Mouse (Mus musculus) stomach, embryonic 16.5 days (tissue): ENCODE results near the gene Clcf1. TPM values are rescaled to one million over a fixed set of nuclear protein-coding genes. Genes with fewer than 3 reads are reported as not detected.
A peak's percentile ranks its signal among the peaks of the same experiment; 100 is the strongest.

Source experiments
- ATAC-seq: fragments of 200-750 bp; cut with Nextera tagmentation; 2 replicates; pipeline ENCODE4 v1.8.0; 2017; ENCODE audit warnings: moderate number of reproducible peaks, moderate TSS enrichment; ENCODE audit not compliant: insufficient read depth, low FRiP score
- H3K27ac ChIP-seq: fragments of 300-500 bp; sonication (generic); 2 replicates; pipeline ENCODE4 v1.5.1; 2014; ENCODE audit warnings: low read length
- H3K27me3 ChIP-seq: fragments of 300-500 bp; sonication (generic); 2 replicates; pipeline ENCODE4 v1.6.1; 2014; ENCODE audit warnings: low read length, control low read depth, mixed read lengths; ENCODE audit not compliant: control insufficient read depth, insufficient read depth
- H3K36me3 ChIP-seq: fragments of 300-500 bp; sonication (generic); 2 replicates; pipeline ENCODE4 v1.6.1; 2014; ENCODE audit warnings: low read length; ENCODE audit not compliant: control insufficient read depth, insufficient read depth
- H3K4me1 ChIP-seq: fragments of 300-500 bp; sonication (generic); 2 replicates; pipeline ENCODE4 v1.6.1; 2014; ENCODE audit warnings: low read length, control low read depth, mixed read lengths; ENCODE audit not compliant: control insufficient read depth, insufficient read depth
- H3K4me2 ChIP-seq: fragments of 300-500 bp; sonication (generic); 2 replicates; pipeline ENCODE4 v1.6.1; 2014; ENCODE audit warnings: low read depth, low read length, mixed read lengths
- H3K4me3 ChIP-seq: fragments of 300-500 bp; sonication (generic); replicated peaks from 2 replicates; pipeline ENCODE4 v1.5.1; 2014; ENCODE audit warnings: mild to moderate bottlenecking, low read length
- H3K9ac ChIP-seq: fragments of 300-500 bp; sonication (generic); 2 replicates; pipeline ENCODE4 v1.6.1; 2014; ENCODE audit warnings: low read length
- H3K9me3 ChIP-seq: fragments of 300-500 bp; sonication (generic); replicated peaks from 2 replicates; pipeline ENCODE4 v1.6.1; 2016; ENCODE audit warnings: low read length, control low read depth; ENCODE audit not compliant: control insufficient read depth
- WGBS: fragments of 180-500 bp; shearing (Covaris S2); extraction: QIAGEN DNeasy Blood & Tissue Kit; methylation state at CpG from one replicate; pipeline ENCODE4 v1.1.7; 2014; 5-methylcytosine and 5-hydroxymethylcytosine counted together
- polyA plus RNA-seq: library from polyadenylated mRNA; unstranded; fragments of >200 nt; fragmentation: Nextera tagmentation; extraction: Ambion mirVana; gene quantifications from 2 replicates; pipeline ENCODE4 v1.2.1, GENCODE M21; 2015

The Clcf1 gene
- 5.3 and 6.3 TPM in 2 replicates for polyA plus RNA-seq

DNA sequence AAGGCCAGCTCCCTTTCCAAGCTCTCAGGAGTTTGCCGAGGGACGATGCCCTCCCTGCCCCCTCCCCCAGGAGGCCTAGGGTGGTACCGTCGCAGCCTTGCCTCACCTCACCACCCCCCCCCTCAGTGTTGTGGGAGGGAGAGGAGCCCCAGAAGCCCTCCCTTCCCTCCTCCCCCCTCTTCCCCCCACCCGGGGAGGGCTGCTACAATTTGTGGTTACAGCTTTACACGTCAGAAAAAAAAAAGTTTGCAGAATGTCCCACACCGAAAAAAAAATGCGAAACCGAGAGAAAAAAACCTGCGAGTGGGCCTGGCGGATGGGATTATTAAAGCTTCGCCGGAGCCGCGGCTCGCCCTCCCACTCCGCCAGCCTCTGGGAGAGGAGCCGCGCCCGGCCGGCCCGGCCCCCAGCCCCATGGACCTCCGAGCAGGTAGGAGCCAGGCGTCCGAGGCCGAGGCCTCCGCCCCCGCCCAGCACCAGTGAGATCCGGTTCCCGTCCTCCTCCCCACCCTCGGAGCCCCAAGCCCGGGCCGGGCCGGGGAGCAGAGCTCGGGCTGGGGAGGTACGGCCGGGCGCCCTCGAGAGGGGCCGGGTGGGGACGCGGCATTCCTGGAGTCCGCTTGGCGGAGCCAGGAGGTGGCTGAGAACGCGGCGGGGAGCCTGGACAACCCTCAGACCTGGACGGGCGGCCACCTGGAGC is at the start of gene Clcf1, which contains the start of gene AC109138.7:
TSS of gene Clcf1 (plus strand) at position 168 of the 700 bp plus-strand sequence.
TSS of gene AC109138.7 (plus strand) at position 287 of the 700 bp plus-strand sequence.
- ATAC-seq, result peak; percentile 61
- H3K9me3 ChIP-seq, result no peaks in the 10 kb centered on the region
- H3K27me3 ChIP-seq, result no peaks in the 10 kb centered on the region
- peak within 1 kb of the TSS; percentile 96 for H3K9ac ChIP-seq
- WGBS, result under 1% methylated on average over 49 of the region's 49 CpGs
- peak within 1 kb of the TSS; percentile 80 for H3K4me3 ChIP-seq
- H3K4me1 ChIP-seq, result peaks cover 54% of the 10 kb centered on the region
- peak within 1 kb of the TSS; percentile 95 for H3K27ac ChIP-seq
- H3K4me2 ChIP-seq, result peak within 1 kb of the TSS; percentile 92
- H3K36me3 ChIP-seq, result no peaks in the 10 kb centered on the region

GRCm38 (mm10) chr19:4164721-4165120 is 49.3 kb upstream of the Clcf1 start:
- Histone ChIP-seq H3K4me2 (no peak overlapping the region), H3K27me3 (no peaks in the 10 kb centered on the region), H3K27ac (0 out of 2 replicates have a peak overlapping the region, but pooled peaks have one; percentile 20), H3K9ac (no peak overlapping the region), H3K36me3 (0 out of 2 replicates have a peak, but pooled peaks cover 4% of the 10 kb centered on the region), H3K4me3 (no peak overlapping the region), H3K4me1 (peaks cover 10% of the 10 kb centered on the region), H3K9me3 (no peaks in the 10 kb centered on the region)
- ATAC-seq, result no peak
- 67% methylated on average over 2 of the region's 2 CpGs for WGBS

DNA sequence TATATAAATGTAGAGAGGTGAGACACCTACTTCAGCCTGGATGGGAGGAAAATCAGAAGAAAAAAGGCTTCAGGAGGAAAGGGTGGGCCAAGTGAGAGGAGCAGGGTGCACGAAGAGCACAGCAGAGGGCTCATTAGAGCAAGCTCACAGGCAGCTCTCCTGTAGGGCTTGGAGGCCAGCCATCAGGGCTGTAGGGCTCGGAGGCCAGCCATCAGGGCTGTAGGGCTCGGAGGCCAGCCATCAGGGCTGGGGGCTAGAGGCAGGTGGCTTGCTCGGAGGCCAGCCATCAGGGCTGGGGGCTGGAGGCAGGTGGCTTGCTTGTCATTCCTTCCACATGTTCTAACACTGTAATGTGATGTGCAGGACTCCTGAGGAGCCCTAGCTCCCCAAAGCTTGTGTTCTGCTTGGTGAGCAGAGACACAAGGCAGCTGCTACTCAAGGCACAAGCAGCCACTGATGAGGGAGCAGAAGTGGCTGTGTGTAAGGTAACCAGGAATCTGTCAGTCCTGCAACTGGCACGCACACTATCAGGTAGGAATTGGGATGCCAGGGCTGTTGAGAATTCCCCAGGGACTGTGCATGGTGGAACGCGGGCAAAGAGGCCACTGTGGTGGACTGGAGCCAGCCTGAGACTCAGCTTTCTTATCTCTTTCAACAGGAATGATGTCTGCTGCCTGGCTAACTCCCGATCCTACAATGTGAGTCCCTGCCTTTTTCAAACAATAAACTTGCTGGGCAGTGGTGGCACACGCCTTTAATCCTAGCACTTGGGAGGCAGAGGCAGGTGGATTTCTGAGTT is 47.2 kb upstream of the Clcf1 start:
- Histone ChIP-seq H3K27me3 (no peaks in the 10 kb centered on the region), H3K9ac (no peak overlapping the region), H3K4me3 (no peak overlapping the region), H3K9me3 (no peaks in the 10 kb centered on the region), H3K36me3 (no peaks in the 10 kb centered on the region), H3K4me2 (no peak overlapping the region), H3K27ac (no peak overlapping the region), H3K4me1 (peaks cover 21% of the 10 kb centered on the region)
- 77% methylated on average over 9 of the region's 9 CpGs for WGBS
- ATAC-seq, result no peak

DNA sequence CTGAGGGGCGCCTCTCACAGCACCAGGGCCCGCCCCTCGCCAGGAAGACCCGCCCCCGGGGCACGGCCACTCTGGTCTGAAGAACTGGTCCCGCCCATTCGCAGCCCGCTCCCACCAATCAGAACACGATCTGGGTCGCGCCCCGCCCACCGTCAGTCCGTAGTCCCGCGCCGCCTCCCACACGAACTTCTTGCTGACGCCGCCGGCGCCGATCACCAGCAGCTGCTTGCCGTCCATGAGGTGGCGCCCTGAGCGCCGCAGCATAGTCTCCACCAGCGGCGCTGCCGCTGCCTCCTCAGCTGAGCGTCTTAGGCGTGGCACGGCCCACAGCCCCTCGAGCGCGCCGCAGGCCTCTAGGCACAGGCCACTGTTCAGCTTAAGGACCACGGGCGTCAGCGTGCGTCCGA is 44.7 kb upstream of the Clcf1 start:
- no peaks in the 10 kb centered on the region for H3K36me3 ChIP-seq
- under 1% methylated on average over 43 of the region's 43 CpGs for WGBS
- peak overlapping the region; percentile 97 for H3K4me2 ChIP-seq
- H3K27me3 ChIP-seq, result no peaks in the 10 kb centered on the region
- no peaks in the 10 kb centered on the region for H3K9me3 ChIP-seq
- H3K4me1 ChIP-seq, result peaks cover 12% of the 10 kb centered on the region; the same call in 1 of the 2 replicates
- H3K27ac ChIP-seq, result peak overlapping the region; percentile 93
- peak; percentile 96 for ATAC-seq
- H3K4me3 ChIP-seq, result peak overlapping the region; percentile 53
- H3K9ac ChIP-seq, result peak overlapping the region; percentile 90

DNA sequence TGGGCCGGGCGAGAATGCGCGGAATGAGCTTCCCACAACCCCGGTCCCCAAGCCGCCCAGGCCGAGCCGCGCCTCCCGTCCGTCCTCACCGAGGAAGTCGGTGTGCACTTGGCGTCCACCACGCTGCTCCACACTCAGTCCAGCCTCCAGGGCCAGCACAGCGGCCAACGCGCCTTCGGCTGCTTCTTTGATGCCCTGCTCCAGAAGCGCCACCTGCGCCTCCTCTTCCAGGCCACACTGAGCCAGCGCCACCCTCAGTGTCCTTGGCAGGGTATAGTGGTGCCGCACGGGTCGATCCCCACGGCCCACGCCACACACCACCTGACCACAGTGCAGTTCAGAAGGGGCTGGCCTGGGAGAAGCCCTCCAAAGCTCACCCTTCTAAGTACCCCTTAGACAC is 44.2 kb upstream of the Clcf1 start:
- peak overlapping the region; percentile 93 for H3K27ac ChIP-seq
- H3K4me1 ChIP-seq, result peaks cover 12% of the 10 kb centered on the region; the same call in 1 of the 2 replicates
- peak overlapping the region; percentile 53 for H3K4me3 ChIP-seq
- peak overlapping the region; percentile 90 for H3K9ac ChIP-seq
- WGBS, result 6% methylated on average over 27 of the region's 27 CpGs
- H3K27me3 ChIP-seq, result no peaks in the 10 kb centered on the region
- peak overlapping the region; percentile 97 for H3K4me2 ChIP-seq
- ATAC-seq, result no peak; the same call in 1 of the 2 replicates
- no peaks in the 10 kb centered on the region for H3K9me3 ChIP-seq
- no peaks in the 10 kb centered on the region for H3K36me3 ChIP-seq

GRCm38 (mm10) chr19:4170723-4171392 is 43.2 kb upstream of the Clcf1 start:
- no peak overlapping the region for H3K9ac ChIP-seq
- 86% methylated on average over 10 of the region's 10 CpGs for WGBS
- H3K4me3 ChIP-seq, result no peak overlapping the region
- no peaks in the 10 kb centered on the region for H3K9me3 ChIP-seq
- H3K4me2 ChIP-seq, result no peak overlapping the region
- peaks cover 19% of the 10 kb centered on the region for H3K4me1 ChIP-seq
- no peak overlapping the region for H3K27ac ChIP-seq
- no peaks in the 10 kb centered on the region for H3K36me3 ChIP-seq
- no peak for ATAC-seq
- no peaks in the 10 kb centered on the region for H3K27me3 ChIP-seq

- peak overlapping the region; percentile 3; the same call in 1 of the 2 replicates for H3K9ac ChIP-seq
- H3K27ac ChIP-seq, result no peak overlapping the region
Measured at GRCm38 (mm10) chr19:4171393-4172290, 42.4 kb upstream of the Clcf1 start.

DNA sequence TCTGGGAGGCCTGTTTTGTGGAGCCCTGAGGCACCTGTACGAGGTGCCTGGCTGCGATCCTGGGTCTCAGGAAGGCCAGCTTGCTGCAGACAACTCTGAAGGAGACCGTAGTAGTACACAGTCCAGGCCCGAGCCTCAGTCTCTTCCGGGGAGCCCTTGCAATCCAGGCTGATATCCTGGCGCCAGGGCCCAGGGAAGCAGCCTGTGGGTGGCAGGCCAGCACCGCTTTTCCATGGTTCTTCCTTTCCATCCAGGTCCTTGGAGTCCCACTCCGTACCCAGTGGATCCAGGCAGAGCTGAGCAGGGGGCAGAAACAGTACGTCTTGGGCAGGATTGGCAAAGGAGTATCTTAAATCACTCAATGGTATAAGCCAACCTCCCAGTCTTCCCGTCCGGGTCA is 41.1 kb upstream of the Clcf1 start:
- WGBS, result 67% methylated on average over 11 of the region's 11 CpGs
- no peak for ATAC-seq
- Histone ChIP-seq H3K4me2 (no peak overlapping the region), H3K4me3 (no peak overlapping the region), H3K4me1 (peaks cover 19% of the 10 kb centered on the region), H3K9ac (no peak overlapping the region), H3K9me3 (no peaks in the 10 kb centered on the region), H3K27me3 (no peaks in the 10 kb centered on the region), H3K27ac (no peak overlapping the region), H3K36me3 (no peaks in the 10 kb centered on the region)

More at GRCm38 (mm10) chr19:4171393-4172290, 42.4 kb upstream of the Clcf1 start:
- H3K4me3 ChIP-seq, result no peak overlapping the region
- no peak overlapping the region for H3K4me2 ChIP-seq
- 64% methylated on average over 13 of the region's 13 CpGs for WGBS
- H3K9me3 ChIP-seq, result no peaks in the 10 kb centered on the region
- H3K27me3 ChIP-seq, result no peaks in the 10 kb centered on the region
- peaks cover 19% of the 10 kb centered on the region for H3K4me1 ChIP-seq
- ATAC-seq, result no peak
- H3K36me3 ChIP-seq, result no peaks in the 10 kb centered on the region
